In genomic region chr10:79540746-79541145, GRCm38 (mm10) we compare ENCODE assay signal across 22 mouse cellular contexts. TPM values are rescaled to one million over a fixed set of nuclear protein-coding genes. Genes with fewer than 3 reads are reported as not detected.
DNase-seq lines count a peak whose midpoint lies in the region; ATAC-seq lines count a peak whose summit lies in the region.
"Had no signal": no experiment of that assay in that cellular context is flagged by ENCODE, and none has a peak within 500 bp of the region (broad histone marks: within the 10 kb centered on the region; RNA-seq: fewer than 3 reads in every experiment).

No protein-coding gene starts in this region.

- no peak overlapping the region for H3K9ac ChIP-seq in intestine, embryonic 14.5 days (ENCODE audit: low read length)
- no peak overlapping the region for H3K9ac ChIP-seq in intestine, embryonic 16.5 days (ENCODE audit: low read depth, low read length)
- H3K9ac ChIP-seq: kidney, embryonic 15.5 days; lung, embryonic 14.5 days; neural tube, embryonic 12.5 days had no signal

- WGBS in intestine, embryonic 14.5 days: 95% methylated on average over 11 of the region's 11 CpGs
- 93% methylated on average over 11 of the region's 11 CpGs for WGBS in intestine, embryonic 16.5 days

- no peak for ATAC-seq in cerebellum, adult (ENCODE audit: insufficient number of reproducible peaks, low FRiP score, low TSS enrichment)
- no peak for ATAC-seq in intestine, embryonic 14.5 days (replicated peaks; ENCODE audit: low FRiP score, low TSS enrichment, low read depth)
- no peak for ATAC-seq in intestine, embryonic 16.5 days

- peaks cover 80% of the 10 kb centered on the region for H3K36me3 ChIP-seq in intestine, embryonic 14.5 days (ENCODE audit: control insufficient read depth, insufficient read depth, low read length)
- H3K36me3 ChIP-seq in intestine, embryonic 16.5 days (ENCODE audit: control insufficient read depth, insufficient read depth, low read length): peaks cover 36% of the 10 kb centered on the region

- no peak overlapping the region for H3K27ac ChIP-seq in intestine, embryonic 14.5 days (ENCODE audit: low read depth)
- H3K27ac ChIP-seq in intestine, embryonic 16.5 days (ENCODE audit: low read length): no peak overlapping the region
- H3K27ac ChIP-seq: kidney, embryonic 15.5 days; macrophage; neural tube, embryonic 12.5 days had no signal

- no peaks in the 10 kb centered on the region for H3K9me3 ChIP-seq in intestine, embryonic 14.5 days (ENCODE audit: control insufficient read depth, low read length)
- no peaks in the 10 kb centered on the region for H3K9me3 ChIP-seq in intestine, embryonic 16.5 days (ENCODE audit: control insufficient read depth, low read length)
- H3K9me3 ChIP-seq: kidney, embryonic 15.5 days; neural tube, embryonic 12.5 days had no signal

- no peak overlapping the region for H3K4me3 ChIP-seq in intestine, embryonic 14.5 days (ENCODE audit: low read depth, low read length)
- no peak overlapping the region for H3K4me3 ChIP-seq in intestine, embryonic 16.5 days (ENCODE audit: low read length)
- H3K4me3 ChIP-seq: kidney, embryonic 15.5 days; neural tube, embryonic 12.5 days had no signal

- no peak overlapping the region for H3K4me2 ChIP-seq in intestine, embryonic 14.5 days (ENCODE audit: low read length)
- H3K4me2 ChIP-seq in intestine, embryonic 16.5 days (ENCODE audit: low read depth, low read length): no peak overlapping the region
- H3K4me2 ChIP-seq: heart, embryonic 11.5 days; kidney, embryonic 15.5 days; lung, embryonic 14.5 days; midbrain, embryonic 11.5 days; neural tube, embryonic 12.5 days had no signal

- H3K27me3 ChIP-seq in intestine, embryonic 14.5 days (replicated peaks; ENCODE audit: control insufficient read depth, insufficient read depth, low read length): no peaks in the 10 kb centered on the region
- H3K27me3 ChIP-seq in intestine, embryonic 16.5 days (replicated peaks; ENCODE audit: control insufficient read depth, insufficient read depth, low read length): no peaks in the 10 kb centered on the region
- H3K27me3 ChIP-seq: kidney, embryonic 15.5 days; neural tube, embryonic 12.5 days had no signal

- DNase-seq in cerebellum, postnatal 14 days: peak; percentile 63 to 72
- DNase-seq in intestine, embryonic 14.5 days (ENCODE audit: low spot score): peak; percentile 41
- peak; percentile 5 for DNase-seq in urinary bladder, postnatal 10 days (ENCODE audit: low spot score)
- no peak for DNase-seq in urinary bladder, postnatal 14 days (ENCODE audit: low spot score)
- no peak for DNase-seq in ovary, postnatal 10 days (ENCODE audit: low spot score)
- DNase-seq: gastrocnemius, postnatal 36 days; heart, postnatal 36 days; layer of hippocampus, postnatal 36 days; lung, embryonic 14.5 days; right cerebral cortex, postnatal 14 days had no signal

- H3K4me1 ChIP-seq in intestine, embryonic 14.5 days (replicated peaks; ENCODE audit: control insufficient read depth, insufficient read depth, low read length): no peaks in the 10 kb centered on the region
- no peaks in the 10 kb centered on the region; the same call in 1 of the 2 replicates for H3K4me1 ChIP-seq in intestine, embryonic 16.5 days (ENCODE audit: control insufficient read depth, insufficient read depth, low read length)
- H3K4me1 ChIP-seq: kidney, embryonic 15.5 days; neural tube, embryonic 12.5 days had no signal

RNA-seq across cellular contexts. Expression of gene Plpp2, which starts 7.2 kb away (rescaled TPM):
- polyA plus RNA-seq in intestine, embryonic 14.5 days (2014; fragmentation: Nextera tagmentation; extraction: Ambion mirVana): 91.9 and 92.2 TPM in 2 replicates
- polyA plus RNA-seq in intestine, embryonic 16.5 days (2015; fragmentation: Nextera tagmentation; extraction: Ambion mirVana): 140 and 145 TPM in 2 replicates

RNA-seq across cellular contexts. Expression of gene Mier2, which starts 14.3 kb away (rescaled TPM):
- 47.9 and 48.0 TPM in 2 replicates for polyA plus RNA-seq in intestine, embryonic 14.5 days (2014; fragmentation: Nextera tagmentation; extraction: Ambion mirVana)
- 36.7 and 38.4 TPM in 2 replicates for polyA plus RNA-seq in intestine, embryonic 16.5 days (2015; fragmentation: Nextera tagmentation; extraction: Ambion mirVana)

RNA-seq across cellular contexts. Expression of gene Theg, which starts 46.4 kb away (rescaled TPM):
- polyA plus RNA-seq in intestine, embryonic 14.5 days (2014; fragmentation: Nextera tagmentation; extraction: Ambion mirVana): not detected in 2 replicates
- not detected in 2 replicates for polyA plus RNA-seq in intestine, embryonic 16.5 days (2015; fragmentation: Nextera tagmentation; extraction: Ambion mirVana)
- polyA plus RNA-seq: brain, embryonic 14.5 days; C2C12; embryonic facial prominence, embryonic 11.5 days; heart, embryonic 11.5 days; kidney, embryonic 15.5 days; liver, adult 2 months; lung, embryonic 14.5 days; macrophage; midbrain, embryonic 11.5 days; neural tube, embryonic 12.5 days; urinary bladder, adult 2 months had no signal

Comparison
In these comparisons a context has a peak if more than half of its experiments do, and no peak if none do; other contexts are left out.
1. DNase-seq: peak in cerebellum, postnatal 14 days (2 of 2), intestine, embryonic 14.5 days (single experiment) and urinary bladder, postnatal 10 days (single experiment); none in urinary bladder, postnatal 14 days (single experiment) and ovary, postnatal 10 days (single experiment).